Mouse (Mus musculus) heart, adult 2 months (tissue): ENCODE data around the gene Atf6.

Source experiments
- CTCF ChIP-seq: fragments of 200-600 bp; IDR thresholded peaks from 2 replicates; pipeline ENCODE4 v1.8.1; 2022; ENCODE audit warnings: antibody characterized with exemption, mild to moderate bottlenecking, moderate library complexity
- EP300 ChIP-seq: fragments of 200-500 bp; IDR thresholded peaks from 2 replicates; pipeline ENCODE4 v1.6.1; 2011; ENCODE audit warnings: low read depth, low read length, control low read depth; ENCODE audit not compliant: insufficient read depth

DNA sequence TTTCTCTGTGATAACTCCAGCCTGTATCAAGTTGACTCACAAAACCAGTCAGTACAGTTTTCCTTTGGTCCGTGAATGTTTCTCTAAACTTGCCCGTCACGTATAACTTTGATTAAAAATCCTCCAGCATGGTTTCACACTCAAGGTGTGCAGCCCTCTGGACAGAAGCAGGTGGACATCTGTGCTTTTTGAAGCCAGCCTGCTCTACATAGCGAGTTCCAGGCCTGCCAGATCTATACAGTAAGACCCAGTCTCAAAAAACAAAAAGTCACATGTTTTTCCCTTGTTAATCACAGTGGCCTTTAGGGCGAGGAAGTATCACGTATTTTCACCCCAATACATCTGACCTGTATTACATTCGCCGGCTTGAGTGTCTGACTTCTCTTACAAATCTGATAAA is 16.8 kb upstream of the Atf6 start:
- TF ChIP-seq EP300, result no peak
- no peak for TF ChIP-seq CTCF
